Mouse (Mus musculus): ENCODE results near the gene Gm20388.

- TF ChIP-seq POLR2A (IDR thresholded peaks at IDR 0.05; ENCODE audit: insufficient read depth, low read length) (no peak), CTCF (IDR thresholded peaks at IDR 0.05; ENCODE audit: low read depth, low read length) (no peak), EP300 (IDR thresholded peaks at IDR 0.05; ENCODE audit: insufficient read depth, low read depth, low read length) (no peak)
These were observed 193.3 kb downstream of the Gm20388 start for GRCm38 (mm10) chr8:120103916-120104315.

Data from ES-Bruce4 (cell line).